Mouse (Mus musculus) midbrain, embryonic 12.5 days (tissue): ENCODE measurements around the gene Mrpl33. TPM values are rescaled to one million over a fixed set of nuclear protein-coding genes. Genes with fewer than 3 reads are reported as not detected.

Source experiments
- ATAC-seq: fragments of 200-750 bp; cut with Nextera tagmentation; 2 replicates; pipeline ENCODE4 v1.8.0; 2017; ENCODE audit warnings: low read depth, moderate TSS enrichment, moderate library complexity; ENCODE audit not compliant: low FRiP score
- H3K27ac ChIP-seq: fragments of 300-500 bp; sonication (generic); replicated peaks from 2 replicates; pipeline ENCODE4 v1.5.1; 2016; ENCODE audit warnings: mild to moderate bottlenecking
- H3K27me3 ChIP-seq: fragments of 300-500 bp; sonication (generic); 2 replicates; pipeline ENCODE4 v1.6.1; 2016; ENCODE audit warnings: mild to moderate bottlenecking
- H3K36me3 ChIP-seq: fragments of 300-500 bp; sonication (generic); 2 replicates; pipeline ENCODE4 v1.6.1; 2016
- H3K4me1 ChIP-seq: fragments of 300-500 bp; sonication (generic); 2 replicates; pipeline ENCODE4 v1.6.1; 2016
- H3K4me2 ChIP-seq: fragments of 300-500 bp; sonication (generic); replicated peaks from 2 replicates; pipeline ENCODE4 v1.6.1; 2016; ENCODE audit warnings: mild to moderate bottlenecking, moderate library complexity
- H3K4me3 ChIP-seq: fragments of 300-500 bp; sonication (generic); 2 replicates; pipeline ENCODE4 v1.5.1; 2016; ENCODE audit warnings: mild to moderate bottlenecking
- H3K9ac ChIP-seq: fragments of 300-500 bp; sonication (generic); replicated peaks from 2 replicates; pipeline ENCODE4 v1.6.1; 2016; ENCODE audit warnings: mild to moderate bottlenecking, moderate library complexity
- H3K9me3 ChIP-seq: fragments of 300-500 bp; sonication (generic); 2 replicates; pipeline ENCODE4 v1.6.1; 2016; ENCODE audit warnings: mild to moderate bottlenecking
- WGBS: fragments of 180-500 bp; shearing (Covaris S2); methylation state at CpG from one replicate; pipeline ENCODE4 v1.1.7; 2016; 5-methylcytosine and 5-hydroxymethylcytosine counted together
- polyA plus RNA-seq: library from polyadenylated mRNA; unstranded; fragments of >200 nt; fragmentation: Nextera tagmentation; extraction: Ambion mirVana; gene quantifications from 2 replicates; pipeline ENCODE4 v1.2.1, GENCODE M21; 2016

The Mrpl33 gene
- polyA plus RNA-seq, 1 experiment from 2014 or later: 204 TPM

DNA sequence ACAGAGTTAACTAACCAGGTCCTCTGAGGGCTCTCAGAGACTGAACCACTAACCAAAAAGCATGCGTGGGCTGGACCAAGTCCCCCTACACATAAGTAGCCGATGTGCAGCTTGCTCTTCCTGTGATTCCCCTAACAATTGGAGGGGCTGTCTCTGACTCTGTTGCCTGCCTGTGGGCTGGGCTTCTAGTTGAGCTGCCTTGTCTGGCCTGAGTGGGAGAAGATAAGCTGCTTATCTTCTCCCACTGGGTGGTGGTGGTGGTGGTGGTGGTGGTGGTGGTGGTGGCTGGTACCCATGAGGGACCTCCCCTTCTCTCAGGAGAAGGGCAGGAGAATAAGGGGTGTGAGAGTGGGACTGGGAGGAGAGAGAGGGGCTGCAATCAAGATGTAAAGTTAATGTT lies 89.3 kb downstream of the Mrpl33 start:
- Histone ChIP-seq H3K4me3 (no peak overlapping the region), H3K4me2 (no peak overlapping the region), H3K9me3 (no peaks in the 10 kb centered on the region), H3K27ac (no peak overlapping the region), H3K4me1 (no peaks in the 10 kb centered on the region), H3K27me3 (no peaks in the 10 kb centered on the region), H3K9ac (no peak overlapping the region), H3K36me3 (no peaks in the 10 kb centered on the region)
- no peak for ATAC-seq
- 37% methylated on average over 2 of the region's 2 CpGs for WGBS

DNA sequence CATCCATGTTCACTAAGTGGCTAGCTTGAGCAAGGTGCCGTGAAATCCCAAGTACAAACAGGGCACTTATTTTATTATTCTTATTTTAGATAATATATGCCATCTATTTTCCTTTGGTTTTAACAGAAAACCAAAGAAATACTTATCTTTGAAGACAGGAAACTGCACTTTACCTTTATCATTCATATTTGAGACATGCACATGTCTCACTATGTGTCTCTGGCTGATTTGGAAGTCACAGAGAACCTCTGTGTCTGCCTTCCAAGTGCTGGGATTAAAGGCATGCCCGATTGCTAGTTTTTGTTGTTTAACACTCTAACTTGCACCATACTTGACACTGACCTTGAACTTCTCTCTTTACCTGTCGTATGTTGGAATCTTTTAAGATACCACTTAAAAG lies 91.2 kb downstream of the Mrpl33 start:
- ATAC-seq: no peak
- Histone ChIP-seq H3K4me2 (no peak overlapping the region), H3K27me3 (no peaks in the 10 kb centered on the region), H3K27ac (no peak overlapping the region), H3K9me3 (no peaks in the 10 kb centered on the region), H3K36me3 (no peaks in the 10 kb centered on the region), H3K9ac (no peak overlapping the region), H3K4me3 (no peak overlapping the region), H3K4me1 (no peaks in the 10 kb centered on the region)
- WGBS: 87% methylated on average over 3 of the region's 3 CpGs

DNA sequence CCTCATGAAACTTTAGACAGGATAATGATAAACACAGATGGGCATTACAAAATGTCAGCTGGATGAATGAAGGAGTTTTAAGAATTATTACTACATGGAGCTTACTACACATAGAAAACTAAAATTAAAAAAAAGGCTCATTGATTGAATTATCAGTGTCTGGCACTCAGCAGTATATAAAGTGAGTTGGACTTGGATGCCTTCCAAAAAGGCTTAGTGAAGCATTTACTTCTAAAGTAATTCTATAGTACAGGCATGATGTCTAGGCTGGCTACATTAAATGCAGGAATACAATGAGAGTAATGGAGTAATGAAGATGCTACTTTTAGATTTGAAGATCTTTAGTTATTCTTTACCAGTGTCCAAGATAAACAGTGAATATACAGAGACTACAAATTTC lies 96.5 kb downstream of the Mrpl33 start:
- no peak overlapping the region for H3K27ac ChIP-seq
- ATAC-seq: no peak
- H3K4me2 ChIP-seq: no peak overlapping the region
- H3K4me3 ChIP-seq: no peak overlapping the region
- H3K9ac ChIP-seq: no peak overlapping the region
- no peaks in the 10 kb centered on the region for H3K27me3 ChIP-seq
- H3K36me3 ChIP-seq: no peaks in the 10 kb centered on the region
- no peaks in the 10 kb centered on the region for H3K9me3 ChIP-seq
- peaks cover 5% of the 10 kb centered on the region for H3K4me1 ChIP-seq

DNA sequence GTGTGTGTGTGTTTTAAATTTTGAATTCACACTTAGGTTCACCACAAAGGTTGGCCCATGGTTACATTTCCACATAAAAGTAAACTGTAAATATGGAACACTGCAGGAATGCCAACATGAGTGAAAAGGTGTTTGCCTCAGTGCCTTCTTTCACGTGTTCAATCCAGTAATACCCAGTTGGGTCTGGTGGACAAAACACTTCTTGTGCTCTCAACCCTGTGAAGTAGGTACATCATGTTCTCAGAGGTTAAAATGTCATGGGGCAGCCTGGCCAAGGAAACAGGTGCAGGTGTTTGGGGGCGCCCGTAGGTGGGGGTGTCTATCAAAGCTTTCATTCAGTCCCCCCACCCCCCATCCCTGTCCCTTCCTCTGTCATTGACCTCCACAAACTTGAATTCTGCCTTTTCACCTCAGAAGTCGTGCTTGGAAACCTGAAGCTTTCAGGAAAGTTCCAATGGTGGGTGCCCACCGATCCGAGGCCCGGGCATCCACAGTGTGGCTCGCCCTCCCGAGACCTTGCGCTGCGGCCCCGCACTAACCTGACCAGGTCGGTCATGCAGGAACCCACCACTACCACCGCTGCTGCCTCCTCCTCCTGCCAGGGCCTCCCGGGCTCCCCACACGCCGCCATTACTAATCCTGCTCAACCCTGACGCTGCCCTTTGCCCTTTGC lies 100.4 kb downstream of the Mrpl33 start, which contains the start of gene Rbks:
TSS of gene Rbks (minus strand) at position 657 of the 673 bp plus-strand sequence.
- H3K4me1 ChIP-seq: peaks cover 5% of the 10 kb centered on the region
- WGBS: 9% methylated on average over 16 of the region's 18 CpGs
- peak within 1 kb of the TSS; percentile 72 for H3K4me2 ChIP-seq
- peak within 1 kb of the TSS; percentile 83 for H3K4me3 ChIP-seq
- H3K27ac ChIP-seq: peak within 1 kb of the TSS; percentile 84
- no peak; the same call in 1 of the 2 replicates for ATAC-seq
- no peaks in the 10 kb centered on the region for H3K36me3 ChIP-seq
- H3K9ac ChIP-seq: peak within 1 kb of the TSS; percentile 85
- H3K9me3 ChIP-seq: no peaks in the 10 kb centered on the region
- no peaks in the 10 kb centered on the region for H3K27me3 ChIP-seq

DNA sequence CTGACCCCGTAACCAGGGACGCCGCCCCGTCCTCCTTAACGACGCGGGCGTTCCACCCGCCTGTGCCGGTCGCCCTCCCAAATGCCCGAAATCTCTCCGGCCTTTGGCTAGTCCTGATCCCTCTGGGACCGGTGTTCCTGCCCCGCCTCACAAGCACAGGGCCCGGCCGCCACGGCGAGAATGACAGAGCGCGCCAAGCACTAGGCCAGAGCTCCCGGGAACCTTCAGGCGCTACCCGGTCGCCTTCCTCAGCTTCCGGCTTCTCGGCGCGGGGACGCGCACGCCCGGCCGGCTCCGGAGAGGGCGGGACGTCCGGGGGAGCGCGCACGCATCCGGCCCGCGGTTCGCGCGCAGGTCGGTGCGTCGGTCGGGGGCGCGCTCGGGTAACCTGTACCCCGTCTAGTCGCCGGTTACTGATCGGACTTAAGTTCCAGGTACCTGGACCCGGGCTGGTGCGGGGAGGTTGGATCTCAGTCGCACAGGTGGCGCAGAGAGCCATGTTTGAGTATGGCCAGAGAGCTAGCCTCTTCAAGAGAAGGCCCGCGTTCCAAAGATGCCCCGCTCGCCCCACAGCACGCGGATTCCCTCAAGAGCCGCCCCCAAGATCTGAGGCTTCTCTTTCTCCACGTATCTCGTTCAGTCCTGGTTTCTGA lies 101.0 kb downstream of the Mrpl33 start, which contains the start of gene Babam2:
TSS of gene Babam2 (plus strand) at position 41 of the 653 bp plus-strand sequence.
- peak within 1 kb of the TSS; percentile 72 for H3K4me2 ChIP-seq
- H3K36me3 ChIP-seq: peaks cover 5% of the 10 kb centered on the region; the same call in 1 of the 2 replicates
- no peaks in the 10 kb centered on the region for H3K9me3 ChIP-seq
- under 1% methylated on average over 70 of the region's 71 CpGs for WGBS
- peak within 1 kb of the TSS; percentile 84 for H3K27ac ChIP-seq
- H3K9ac ChIP-seq: peak within 1 kb of the TSS; percentile 85
- H3K4me3 ChIP-seq: peak within 1 kb of the TSS; percentile 83
- no peaks in the 10 kb centered on the region for H3K27me3 ChIP-seq
- peak; percentile 92 for ATAC-seq
- H3K4me1 ChIP-seq: peaks cover 5% of the 10 kb centered on the region

DNA sequence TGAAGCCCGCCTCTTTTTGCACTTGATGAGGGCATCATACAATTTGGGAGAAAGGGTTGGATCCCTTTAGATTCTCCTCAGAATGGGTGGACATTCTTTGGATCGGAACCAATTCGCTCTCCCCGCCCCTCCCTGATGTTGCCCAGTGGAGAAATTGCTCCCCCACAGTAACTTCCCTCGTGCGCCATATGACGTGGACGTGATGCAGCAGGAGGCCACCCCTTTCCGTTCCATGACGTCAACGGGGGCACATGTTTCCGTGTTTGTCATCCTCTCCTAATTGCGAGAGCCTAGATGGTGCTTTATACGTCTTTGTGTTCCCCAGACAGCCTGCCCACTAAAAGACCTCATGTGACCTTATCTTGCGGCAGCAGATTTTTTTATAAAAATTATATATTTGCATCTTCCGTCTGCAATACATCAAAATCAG lies 101.6 kb downstream of the Mrpl33 start:
- Histone ChIP-seq H3K9ac (peak overlapping the region; percentile 85), H3K36me3 (peaks cover 5% of the 10 kb centered on the region; the same call in 1 of the 2 replicates), H3K27ac (peak overlapping the region; percentile 84), H3K4me1 (peaks cover 5% of the 10 kb centered on the region), H3K27me3 (no peaks in the 10 kb centered on the region), H3K4me2 (peak overlapping the region; percentile 72), H3K4me3 (peak overlapping the region; percentile 83), H3K9me3 (no peaks in the 10 kb centered on the region)
- WGBS: 5% methylated on average over 16 of the region's 16 CpGs
- peak; percentile 75 for ATAC-seq

DNA sequence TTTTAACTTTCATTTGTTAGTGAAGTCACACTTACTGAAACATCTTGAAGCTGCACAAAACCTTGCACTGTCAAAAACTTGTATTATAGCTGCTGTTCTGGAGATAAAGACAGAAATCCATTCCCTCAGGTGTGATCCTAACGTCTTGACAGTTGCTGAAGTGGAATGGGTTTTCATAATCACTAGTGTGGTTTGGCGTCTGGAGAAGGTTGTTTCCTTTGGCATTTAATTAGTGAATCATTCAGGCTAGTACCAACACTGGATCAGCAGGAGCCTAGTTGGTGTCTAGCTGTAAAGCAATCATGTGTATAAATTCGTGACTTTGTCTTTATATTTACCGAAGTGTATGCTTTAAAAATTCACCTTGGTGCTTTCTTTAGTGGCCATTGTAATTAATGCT lies 102.2 kb downstream of the Mrpl33 start:
- ATAC-seq: no peak
- Histone ChIP-seq H3K36me3 (peaks cover 5% of the 10 kb centered on the region; the same call in 1 of the 2 replicates), H3K4me1 (peaks cover 5% of the 10 kb centered on the region), H3K27ac (no peak overlapping the region), H3K4me3 (no peak overlapping the region), H3K27me3 (no peaks in the 10 kb centered on the region), H3K9ac (no peak overlapping the region), H3K4me2 (peak overlapping the region; percentile 72; the same call in 1 of the 2 replicates), H3K9me3 (no peaks in the 10 kb centered on the region)
- WGBS: 57% methylated on average over 4 of the region's 4 CpGs

DNA sequence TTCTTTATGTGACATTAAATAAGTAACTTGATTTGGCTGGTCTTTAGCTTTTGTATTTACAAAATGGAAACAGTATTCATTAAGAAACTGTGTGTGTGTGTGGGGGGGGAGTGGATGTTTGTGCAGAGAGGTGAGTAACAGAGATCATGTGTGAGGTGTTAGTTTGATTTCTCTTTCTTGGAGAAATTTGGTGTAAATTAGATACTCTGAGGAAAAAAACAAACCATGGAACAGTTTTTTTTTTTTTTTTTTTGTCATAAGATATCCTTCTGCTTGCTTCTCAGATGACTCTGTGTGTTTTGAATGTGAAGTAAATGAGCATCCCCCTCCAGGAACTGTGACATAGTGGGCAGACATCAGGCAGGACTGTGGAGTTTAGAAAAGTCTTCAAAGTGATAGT lies 102.7 kb downstream of the Mrpl33 start:
- H3K36me3 ChIP-seq: peaks cover 5% of the 10 kb centered on the region; the same call in 1 of the 2 replicates
- no peak overlapping the region for H3K4me3 ChIP-seq
- H3K9ac ChIP-seq: no peak overlapping the region
- H3K27ac ChIP-seq: no peak overlapping the region
- H3K27me3 ChIP-seq: no peaks in the 10 kb centered on the region
- no peak overlapping the region for H3K4me2 ChIP-seq
- H3K9me3 ChIP-seq: no peaks in the 10 kb centered on the region
- no peak for ATAC-seq
- peaks cover 5% of the 10 kb centered on the region for H3K4me1 ChIP-seq

DNA sequence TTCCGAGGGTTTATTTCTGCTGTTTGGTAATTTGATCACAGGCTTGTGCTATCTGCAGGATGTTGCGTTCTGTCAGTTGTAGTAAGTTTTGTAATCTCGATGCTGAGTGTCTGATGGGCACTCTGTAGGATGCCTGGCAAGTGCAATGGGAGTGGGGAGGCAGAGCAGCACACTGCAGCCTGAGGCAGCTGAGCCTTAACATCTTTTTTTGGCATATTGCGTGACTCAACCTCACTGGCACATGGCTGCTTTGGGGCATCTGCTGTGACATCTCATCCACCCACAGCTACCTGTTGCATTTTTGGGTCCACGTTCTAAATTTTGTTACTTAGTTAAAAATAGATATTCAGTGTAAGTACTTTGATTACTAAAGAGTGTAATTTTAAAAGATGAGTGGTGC lies 108.2 kb downstream of the Mrpl33 start:
- peaks cover 11% of the 10 kb centered on the region; the same call in 1 of the 2 replicates for H3K36me3 ChIP-seq
- no peak overlapping the region for H3K4me2 ChIP-seq
- no peak overlapping the region for H3K9ac ChIP-seq
- H3K27me3 ChIP-seq: no peaks in the 10 kb centered on the region
- no peak overlapping the region for H3K4me3 ChIP-seq
- ATAC-seq: no peak
- no peaks in the 10 kb centered on the region for H3K9me3 ChIP-seq
- no peaks in the 10 kb centered on the region for H3K4me1 ChIP-seq
- WGBS: 91% methylated on average over 5 of the region's 5 CpGs
- H3K27ac ChIP-seq: no peak overlapping the region

DNA sequence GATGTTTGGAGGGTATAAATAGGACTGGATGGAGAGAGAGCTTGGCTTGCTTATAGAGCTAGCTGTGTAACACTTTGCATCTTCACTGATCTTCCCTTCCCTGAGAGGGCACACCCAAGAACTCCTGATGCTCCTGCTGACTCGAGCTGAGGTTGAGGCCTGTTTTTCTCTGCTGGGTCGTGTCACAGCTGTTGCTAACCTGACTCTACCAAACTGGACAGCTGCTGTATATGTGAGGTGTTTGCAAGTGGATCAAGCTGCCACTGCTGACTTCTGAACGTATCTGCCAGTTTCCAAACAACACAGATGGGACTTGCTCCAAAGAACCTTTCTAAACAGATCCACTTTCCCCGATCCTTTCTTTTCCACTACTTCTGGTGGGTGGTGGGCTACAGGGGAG lies 110.1 kb downstream of the Mrpl33 start:
- no peak overlapping the region for H3K27ac ChIP-seq
- no peak overlapping the region for H3K4me2 ChIP-seq
- no peak for ATAC-seq
- H3K9me3 ChIP-seq: no peaks in the 10 kb centered on the region
- 87% methylated on average over 4 of the region's 4 CpGs for WGBS
- H3K36me3 ChIP-seq: peaks cover 11% of the 10 kb centered on the region; the same call in 1 of the 2 replicates
- no peak overlapping the region for H3K9ac ChIP-seq
- no peaks in the 10 kb centered on the region for H3K27me3 ChIP-seq
- no peak overlapping the region for H3K4me3 ChIP-seq
- H3K4me1 ChIP-seq: no peaks in the 10 kb centered on the region

DNA sequence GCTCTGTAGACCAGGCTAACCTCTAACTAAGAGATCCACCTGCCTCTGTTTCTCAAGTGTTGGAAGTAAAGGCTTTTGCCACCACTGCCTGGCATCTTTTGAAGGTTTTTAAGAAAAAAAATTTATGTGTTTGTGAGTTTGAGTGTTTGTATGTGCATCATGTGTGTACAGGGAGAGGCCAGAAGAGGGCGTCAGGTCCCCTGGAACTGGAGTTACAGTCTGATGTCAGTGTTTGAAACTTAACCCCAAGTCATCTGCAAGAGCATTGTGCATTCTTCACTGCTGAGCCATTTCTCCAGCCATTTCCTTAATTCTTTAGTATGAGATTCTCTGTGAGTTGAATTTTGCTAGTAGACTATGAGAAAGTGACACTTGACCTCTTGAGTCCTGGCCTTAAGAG lies 112.7 kb downstream of the Mrpl33 start:
- ATAC-seq: no peak
- Histone ChIP-seq H3K4me2 (no peak overlapping the region), H3K27ac (no peak overlapping the region), H3K36me3 (0 out of 2 replicates have a peak, but pooled peaks cover 7% of the 10 kb centered on the region), H3K27me3 (no peaks in the 10 kb centered on the region), H3K9me3 (no peaks in the 10 kb centered on the region), H3K4me3 (no peak overlapping the region), H3K9ac (no peak overlapping the region), H3K4me1 (no peaks in the 10 kb centered on the region)
- 68% methylated on average over 1 of the region's 1 CpGs for WGBS

DNA sequence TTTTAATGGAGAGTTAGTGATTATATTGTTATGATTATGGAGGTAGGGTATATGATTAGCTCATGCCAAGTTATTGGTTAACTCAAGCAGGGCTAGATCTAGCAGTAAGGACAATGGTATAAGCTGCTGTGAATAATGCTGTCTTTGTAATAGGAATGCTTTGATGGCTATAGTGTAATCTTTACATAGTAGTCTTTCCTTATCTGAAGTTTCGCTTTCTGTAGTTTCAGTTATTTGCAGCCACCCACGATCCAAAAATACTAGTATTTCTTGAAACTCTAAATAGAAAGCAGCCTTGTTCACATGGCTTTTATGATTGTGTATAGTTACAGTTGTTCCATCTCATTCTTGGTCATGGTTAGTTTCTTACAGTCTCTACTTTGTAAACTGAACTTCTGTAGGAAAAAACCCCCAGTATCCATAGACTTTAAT lies 116.6 kb downstream of the Mrpl33 start:
- H3K4me2 ChIP-seq: no peak overlapping the region
- H3K27ac ChIP-seq: no peak overlapping the region
- WGBS: 95% methylated on average over 2 of the region's 2 CpGs
- no peaks in the 10 kb centered on the region for H3K4me1 ChIP-seq
- ATAC-seq: no peak
- no peak overlapping the region for H3K9ac ChIP-seq
- H3K4me3 ChIP-seq: no peak overlapping the region
- no peaks in the 10 kb centered on the region for H3K27me3 ChIP-seq
- no peaks in the 10 kb centered on the region for H3K9me3 ChIP-seq
- H3K36me3 ChIP-seq: 0 out of 2 replicates have a peak, but pooled peaks cover 4% of the 10 kb centered on the region
